12 mouse cellular contexts compared by ENCODE assay signal in genomic region chr9:35156002-35156710, GRCm38 (mm10). TPM values are rescaled to one million over a fixed set of nuclear protein-coding genes. Genes with fewer than 3 reads are reported as not detected.
A peak's percentile ranks its signal among the peaks of the same experiment; 100 is the strongest.
DNase-seq lines count a peak whose midpoint lies in the region; ATAC-seq lines count a peak whose summit lies in the region.
"Had no signal": no experiment of that assay in that cellular context is flagged by ENCODE, and none has a peak within 500 bp of the region (broad histone marks: within the 10 kb centered on the region; RNA-seq: fewer than 3 reads in every experiment).

No protein-coding gene starts in this region.

- peak; percentile 85 for ATAC-seq in lung, embryonic 16.5 days (ENCODE audit: low read depth)
- no peak for ATAC-seq in megakaryocyte progenitor cell, adult 5-6 weeks (replicated peaks; ENCODE audit: poor library complexity)

- peak overlapping the region; percentile 69 for H3K27ac ChIP-seq in lung, embryonic 16.5 days (ENCODE audit: low read length)
- H3K27ac ChIP-seq: hindbrain, embryonic 12.5 days; neural tube, embryonic 12.5 days had no signal

- H3K27me3 ChIP-seq in lung, embryonic 16.5 days (ENCODE audit: control insufficient read depth, insufficient read depth, low read depth, low read length) = no peaks in the 10 kb centered on the region
- H3K27me3 ChIP-seq: hindbrain, embryonic 12.5 days; neural tube, embryonic 12.5 days had no signal

- H3K9me3 ChIP-seq in lung, embryonic 16.5 days (ENCODE audit: control insufficient read depth, low read length) = no peaks in the 10 kb centered on the region
- H3K9me3 ChIP-seq: hindbrain, embryonic 12.5 days; neural tube, embryonic 12.5 days had no signal

- H3K9ac ChIP-seq in lung, embryonic 16.5 days (ENCODE audit: low read length) = no peak overlapping the region
- H3K9ac ChIP-seq: hindbrain, embryonic 12.5 days; neural tube, embryonic 12.5 days had no signal

- H3K4me1 ChIP-seq in lung, embryonic 16.5 days (replicated peaks; ENCODE audit: control insufficient read depth, insufficient read depth, low read length) = no peaks in the 10 kb centered on the region
- H3K4me1 ChIP-seq: hindbrain, embryonic 12.5 days; neural tube, embryonic 12.5 days had no signal

- H3K36me3 ChIP-seq in lung, embryonic 16.5 days (ENCODE audit: control insufficient read depth, insufficient read depth, low read length) = no peaks in the 10 kb centered on the region
- H3K36me3 ChIP-seq: hindbrain, embryonic 12.5 days; neural tube, embryonic 12.5 days had no signal

- no peak overlapping the region for H3K4me3 ChIP-seq in lung, embryonic 16.5 days (ENCODE audit: low read length)
- H3K4me3 ChIP-seq: hindbrain, embryonic 12.5 days; neural tube, embryonic 12.5 days had no signal

- H3K4me2 ChIP-seq in lung, embryonic 16.5 days (ENCODE audit: low read depth, low read length) = no peak overlapping the region
- H3K4me2 ChIP-seq: hindbrain, embryonic 12.5 days; neural tube, embryonic 12.5 days had no signal

- WGBS in lung, embryonic 16.5 days = 77% methylated on average over 5 of the region's 5 CpGs

- peak; percentile 35 for DNase-seq in layer of hippocampus, adult 11-12 months (ENCODE audit: low spot score)
- DNase-seq in layer of hippocampus, adult 9-10 months (ENCODE audit: low spot score) = no peak
- DNase-seq in MN1 (ENCODE audit: low spot score) = peak; percentile 16
- peak; percentile 35 for DNase-seq in gastrocnemius, postnatal 10 days
- no peak for DNase-seq in cerebellum, adult 9-11 months
- no peak for DNase-seq in ovary, adult 18-20 months (ENCODE audit: low spot score)
- DNase-seq: cerebellum, adult 8-10 months; thymus, adult 2 months had no signal

RNA-seq across cellular contexts. Expression of gene Dcps, which starts 19.7 kb away (rescaled TPM):
- total RNA-seq in gastrocnemius, postnatal 10 days (2021) = 10 to 100 TPM; 11.2 TPM
- 85.6 and 86.3 TPM in 2 replicates for polyA plus RNA-seq in lung, embryonic 16.5 days (2015; fragmentation: Nextera tagmentation; extraction: Ambion mirVana)
- total RNA-seq in megakaryocyte progenitor cell, adult 5-6 weeks (2015) = 64.1 and 67.6 TPM in 2 replicates
- total RNA-seq in megakaryocyte progenitor cell, adult 5-6 weeks (2017) = 56.2 and 64.9 TPM in 2 replicates

RNA-seq across cellular contexts. Expression of gene St3gal4, which starts 37.1 kb away (rescaled TPM):
- total RNA-seq in gastrocnemius, postnatal 10 days (2021) = 10 to 100 TPM; 12.7 to 13.1 TPM
- 38.2 and 39.3 TPM in 2 replicates for polyA plus RNA-seq in lung, embryonic 16.5 days (2015; fragmentation: Nextera tagmentation; extraction: Ambion mirVana)
- total RNA-seq in megakaryocyte progenitor cell, adult 5-6 weeks (2015) = 37.2 and 38.1 TPM in 2 replicates
- 33.7 and 34.6 TPM in 2 replicates for total RNA-seq in megakaryocyte progenitor cell, adult 5-6 weeks (2017)

RNA-seq across cellular contexts. Expression of gene Srpr, which starts 43.8 kb away (rescaled TPM):
- 100 to 1,000 TPM; 171 to 172 TPM for total RNA-seq in gastrocnemius, postnatal 10 days (2021)
- polyA plus RNA-seq in lung, embryonic 16.5 days (2015; fragmentation: Nextera tagmentation; extraction: Ambion mirVana) = 123 and 128 TPM in 2 replicates
- total RNA-seq in megakaryocyte progenitor cell, adult 5-6 weeks (2015) = 82.6 and 84.3 TPM in 2 replicates
- total RNA-seq in megakaryocyte progenitor cell, adult 5-6 weeks (2017) = 61.6 and 61.7 TPM in 2 replicates

RNA-seq across cellular contexts. Expression of gene Tirap, which starts 43.9 kb away (rescaled TPM):
- 10 to 100 TPM; 17.1 to 18.4 TPM for total RNA-seq in gastrocnemius, postnatal 10 days (2021)
- polyA plus RNA-seq in lung, embryonic 16.5 days (2015; fragmentation: Nextera tagmentation; extraction: Ambion mirVana) = 11.8 and 12.9 TPM in 2 replicates
- 7.0 and 7.7 TPM in 2 replicates for total RNA-seq in megakaryocyte progenitor cell, adult 5-6 weeks (2015)
- total RNA-seq in megakaryocyte progenitor cell, adult 5-6 weeks (2017) = 10.3 and 10.4 TPM in 2 replicates

RNA-seq across cellular contexts. Expression of gene Foxred1, which starts 54.7 kb away (rescaled TPM):
- 10 to 100 TPM; 34.8 to 41.1 TPM for total RNA-seq in gastrocnemius, postnatal 10 days (2021)
- 36.3 and 36.8 TPM in 2 replicates for polyA plus RNA-seq in lung, embryonic 16.5 days (2015; fragmentation: Nextera tagmentation; extraction: Ambion mirVana)
- total RNA-seq in megakaryocyte progenitor cell, adult 5-6 weeks (2015) = 12.7 and 13.6 TPM in 2 replicates
- 42.8 and 44.8 TPM in 2 replicates for total RNA-seq in megakaryocyte progenitor cell, adult 5-6 weeks (2017)

Comparison
In these comparisons a context has a peak if more than half of its experiments do, and no peak if none do; other contexts are left out.
1. DNase-seq: peak in layer of hippocampus, adult 11-12 months (single experiment), MN1 (single experiment) and gastrocnemius, postnatal 10 days (single experiment); none in layer of hippocampus, adult 9-10 months (single experiment), cerebellum, adult 9-11 months (single experiment) and ovary, adult 18-20 months (single experiment).
2. RNA of gene Dcps, which starts 19.7 kb away (total RNA-seq): 56.2 to 67.6 TPM in megakaryocyte progenitor cell, adult 5-6 weeks; 11.2 TPM in gastrocnemius, postnatal 10 days; every median in the first group is over 4 times any median in the second.